Mouse (Mus musculus): ENCODE data around the gene Tubb3. TPM values are rescaled to one million over a fixed set of nuclear protein-coding genes. Genes with fewer than 3 reads are reported as not detected.

Tubb3 gene
- total and polyA plus RNA-seq, 3 experiments: 1.8 to 3.1 (median 2.2) TPM

DNA sequence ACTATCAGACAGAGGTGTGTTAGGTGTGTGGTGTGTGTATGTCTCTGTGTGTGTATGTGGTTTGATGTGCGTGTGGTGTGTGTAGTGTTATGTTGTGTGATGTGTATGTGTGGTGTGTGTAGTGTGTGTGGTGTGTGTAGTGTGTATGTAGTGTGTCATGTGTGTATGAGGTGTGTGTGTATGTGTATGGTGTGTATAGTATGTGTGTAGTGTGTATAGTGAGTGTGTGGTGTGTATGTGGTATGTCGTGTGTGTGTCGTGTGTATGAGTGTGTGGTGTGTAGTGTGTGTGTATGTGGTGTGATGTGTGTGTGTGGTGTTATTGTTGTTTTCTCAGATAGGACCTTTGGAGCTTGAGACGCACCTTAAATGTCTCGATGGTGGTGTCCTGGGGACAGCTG is 31.1 kb downstream of the Tubb3 start:
- H3K79me2 ChIP-seq (replicated peaks; ENCODE audit: control insufficient read depth, extremely low read depth, insufficient read depth, poor library complexity, severe bottlenecking): no peaks in the 10 kb centered on the region
- dilution Hi-C loops (cut with MboI; ENCODE audit: extremely low pct_ligation_motif_present, extremely low pct_unique_long_range_greater_than_20kb, low sequenced_read_pairs): no loop called here
- no peak overlapping the region for H3K9ac ChIP-seq (ENCODE audit: insufficient read depth, low read depth)
- no peak overlapping the region for H3K4me2 ChIP-seq (ENCODE audit: insufficient read depth, low read depth, poor library complexity, severe bottlenecking)
- H3K27me3 ChIP-seq (replicated peaks): no peaks in the 10 kb centered on the region
- in situ Hi-C loops (cut with MboI; ENCODE audit: low pct_ligation_motif_present, low pct_unique_long_range_greater_than_20kb, low sequenced_read_pairs): no loop called here
- no peak overlapping the region for H3K27ac ChIP-seq (ENCODE audit: insufficient read depth, low read depth)
- H3K4me3 ChIP-seq (replicated peaks in 1 of 3; ENCODE audit: low read depth in 2 of 3, low read length in 2 of 3, poor library complexity in 1 of 3): peak overlapping the region in 1 of 3 experiments; percentile 57
- DNase-seq (ENCODE audit: extremely low read depth): no peak
- H3K9me3 ChIP-seq (replicated peaks; ENCODE audit: low read length): peaks cover 11% of the 10 kb centered on the region
- TF ChIP-seq USF1 (IDR thresholded peaks at IDR 0.05; ENCODE audit: low read depth, low read length) (no peak), NRF1 (IDR thresholded peaks at IDR 0.05; ENCODE audit: low read depth, low read length) (no peak), USF2 (conservative IDR thresholded peaks at IDR 0.05; ENCODE audit: low read depth, low read length) (no peak), KAT2A (IDR thresholded peaks at IDR 0.05; ENCODE audit: insufficient replicate concordance, low read length) (0 out of 2 replicates have a peak, but pooled peaks have one; percentile 6), CHD1 (IDR thresholded peaks at IDR 0.05; ENCODE audit: low read depth, low read length) (no peak), UBTF (IDR thresholded peaks at IDR 0.05; ENCODE audit: low read depth, low read length) (no peak)
- peaks cover 0 to 14% of the 10 kb centered on the region in 2 experiments for H3K36me3 ChIP-seq (replicated peaks in 1 of 2; ENCODE audit: control insufficient read depth in 1 of 2, insufficient read depth in 1 of 2, low read length in 1 of 2)
- H3K4me1 ChIP-seq (ENCODE audit: control insufficient read depth in 1 of 2, insufficient read depth in 2 of 2): peaks cover 10 to 13% of the 10 kb centered on the region in 2 experiments

- no peaks in the 10 kb centered on the region for H3K79me2 ChIP-seq (replicated peaks; ENCODE audit: control insufficient read depth, extremely low read depth, insufficient read depth, poor library complexity, severe bottlenecking)
- H3K4me2 ChIP-seq (ENCODE audit: insufficient read depth, low read depth, poor library complexity, severe bottlenecking): peak overlapping the region; percentile 67
- in situ Hi-C loops (cut with MboI; ENCODE audit: low pct_ligation_motif_present, low pct_unique_long_range_greater_than_20kb, low sequenced_read_pairs): no loop called here
- peak overlapping the region; percentile 57 to 83 (median 59) for H3K4me3 ChIP-seq (replicated peaks in 1 of 3; ENCODE audit: low read depth in 2 of 3, low read length in 2 of 3, poor library complexity in 1 of 3)
- dilution Hi-C loops (cut with MboI; ENCODE audit: extremely low pct_ligation_motif_present, extremely low pct_unique_long_range_greater_than_20kb, low sequenced_read_pairs): no loop called here
- peaks cover 0 to 18% of the 10 kb centered on the region in 2 experiments for H3K36me3 ChIP-seq (replicated peaks in 1 of 2; ENCODE audit: control insufficient read depth in 1 of 2, insufficient read depth in 1 of 2, low read length in 1 of 2)
- H3K9ac ChIP-seq (ENCODE audit: insufficient read depth, low read depth): peak overlapping the region; percentile 79
- H3K27me3 ChIP-seq (replicated peaks): no peaks in the 10 kb centered on the region
- peaks cover 10 to 13% of the 10 kb centered on the region in 2 experiments for H3K4me1 ChIP-seq (ENCODE audit: control insufficient read depth in 1 of 2, insufficient read depth in 2 of 2)
- H3K9me3 ChIP-seq (replicated peaks; ENCODE audit: low read length): peaks cover 7% of the 10 kb centered on the region
- peak; percentile 84 for DNase-seq (ENCODE audit: extremely low read depth)
- H3K27ac ChIP-seq (ENCODE audit: insufficient read depth, low read depth): peak overlapping the region; percentile 30; the same call in 1 of the 2 replicates
- TF ChIP-seq HCFC1 (IDR thresholded peaks at IDR 0.05; ENCODE audit: low read depth, low read length) (peak; percentile 70), ZNF384 (IDR thresholded peaks at IDR 0.05; ENCODE audit: low read depth, low read length) (peak; percentile 41; the same call in 1 of the 2 replicates), JUN (IDR thresholded peaks at IDR 0.05; ENCODE audit: insufficient read depth, low read depth, low read length) (peak; percentile 27; the same call in 1 of the 2 replicates), USF2 (conservative IDR thresholded peaks at IDR 0.05; ENCODE audit: low read depth, low read length) (no peak), GABPA (IDR thresholded peaks at IDR 0.05; ENCODE audit: insufficient replicate concordance, low read depth, low read length) (peak; percentile 24; the same call in 1 of the 2 replicates), EP300 (IDR thresholded peaks at IDR 0.05; ENCODE audit: low read length) (no peak), MXI1 (IDR thresholded peaks at IDR 0.05; ENCODE audit: low read depth, low read length) (peak; percentile 76; the same call in 1 of the 2 replicates), CTCF (conservative IDR thresholded peaks at IDR 0.05 in 1 of 2, IDR thresholded peaks at IDR 0.05 in 1 of 2; ENCODE audit: low read depth in 2 of 2, low read length in 2 of 2) (peak; percentile 22 to 71; a peak in 2 of 4 replicates), CHD1 (IDR thresholded peaks at IDR 0.05; ENCODE audit: low read depth, low read length) (no peak), ZKSCAN1 (IDR thresholded peaks at IDR 0.05; ENCODE audit: borderline replicate concordance, low read depth, low read length) (no peak), POLR2A (IDR thresholded peaks at IDR 0.05; ENCODE audit: low read depth, low read length) (peak; percentile 71), BHLHE40 (IDR thresholded peaks at IDR 0.05; ENCODE audit: low read depth, low read length) (no peak), RAD21 (IDR thresholded peaks at IDR 0.05; ENCODE audit: low read depth, low read length) (peak; percentile 26), KAT2A (IDR thresholded peaks at IDR 0.05; ENCODE audit: insufficient replicate concordance, low read length) (no peak), E2F4 (IDR thresholded peaks at IDR 0.05; ENCODE audit: insufficient replicate concordance, low read depth, low read length) (no peak), NELFE (IDR thresholded peaks at IDR 0.05; ENCODE audit: low read depth, low read length) (peak; percentile 75), UBTF (IDR thresholded peaks at IDR 0.05; ENCODE audit: low read depth, low read length) (peak; percentile 43; the same call in 1 of the 2 replicates), ELF1 (IDR thresholded peaks at IDR 0.05; ENCODE audit: low read depth, low read length) (no peak), IRF4 (IDR thresholded peaks at IDR 0.05; ENCODE audit: low read depth, low read length) (peak; percentile 70; the same call in 1 of the 2 replicates), MAX (IDR thresholded peaks at IDR 0.05; ENCODE audit: low read length) (peak; percentile 78; the same call in 1 of the 2 replicates), MAFK (IDR thresholded peaks at IDR 0.05; ENCODE audit: insufficient replicate concordance, low read length) (no peak), RCOR1 (conservative IDR thresholded peaks at IDR 0.05; ENCODE audit: low read depth, low read length) (no peak), PAX5 (IDR thresholded peaks at IDR 0.05; ENCODE audit: low read length) (no peak), SMC3 (IDR thresholded peaks at IDR 0.05; ENCODE audit: low read depth, low read length) (peak; percentile 50), ZC3H11A (IDR thresholded peaks at IDR 0.05; ENCODE audit: low read depth, low read length) (no peak), USF1 (IDR thresholded peaks at IDR 0.05; ENCODE audit: low read depth, low read length) (no peak), POLR2AphosphoS2 (IDR thresholded peaks at IDR 0.05; ENCODE audit: low read depth, low read length) (0 out of 2 replicates have a peak, but pooled peaks have one; percentile 52), JUND (conservative IDR thresholded peaks at IDR 0.05; ENCODE audit: low read depth, low read length) (peak; percentile 34; the same call in 1 of the 2 replicates), NRF1 (IDR thresholded peaks at IDR 0.05; ENCODE audit: low read depth, low read length) (peak; percentile 50)
These were observed 31.8 kb downstream of the Tubb3 start for GRCm38 (mm10) chr8:123442871-123443575.
